Mouse (Mus musculus): ENCODE measurements around the gene Klk1b16. TPM values are rescaled to one million over a fixed set of nuclear protein-coding genes. Genes with fewer than 3 reads are reported as not detected.

The Klk1b16 gene
- total and polyA plus RNA-seq, 2 experiments = not detected

Other genes starting within 250 kb of the Klk1b16 start
- gene Klk15, start 203.0 kb upstream of the Klk1b16 start, total RNA-seq (2014; rRNA removed) = not detected in 2 replicates
- not detected in 2 replicates for gene Klk15, start 203.0 kb upstream of the Klk1b16 start, polyA plus RNA-seq (2012; rRNA removed)
- gene Klk1b8, start 186.1 kb upstream of the Klk1b16 start, total RNA-seq (2014; rRNA removed) = not detected in 2 replicates
- gene Klk1b8, start 186.1 kb upstream of the Klk1b16 start, polyA plus RNA-seq (2012; rRNA removed) = not detected in 2 replicates
- gene Klk1b1, start 170.0 kb upstream of the Klk1b16 start, total RNA-seq (2014; rRNA removed) = not detected in 2 replicates
- gene Klk1b1, start 170.0 kb upstream of the Klk1b16 start, polyA plus RNA-seq (2012; rRNA removed) = not detected in 2 replicates
- not detected in 2 replicates for gene Klk1b9, start 160.7 kb upstream of the Klk1b16 start, total RNA-seq (2014; rRNA removed)
- not detected in 2 replicates for gene Klk1b9, start 160.7 kb upstream of the Klk1b16 start, polyA plus RNA-seq (2012; rRNA removed)
- not detected in 2 replicates for gene Klk1b11, start 140.9 kb upstream of the Klk1b16 start, total RNA-seq (2014; rRNA removed)
- gene Klk1b11, start 140.9 kb upstream of the Klk1b16 start, polyA plus RNA-seq (2012; rRNA removed) = not detected in 2 replicates
- not detected in 2 replicates for gene Klk1b26, start 124.6 kb upstream of the Klk1b16 start, total RNA-seq (2014; rRNA removed)
- not detected in 2 replicates for gene Klk1b26, start 124.6 kb upstream of the Klk1b16 start, polyA plus RNA-seq (2012; rRNA removed)
- gene Klk1b27, start 84.5 kb upstream of the Klk1b16 start, total RNA-seq (2014; rRNA removed) = not detected in 2 replicates
- gene Klk1b27, start 84.5 kb upstream of the Klk1b16 start, polyA plus RNA-seq (2012; rRNA removed) = 0.10 TPM in 1 of 2 replicates, not detected in the other
- not detected in 2 replicates for gene Klk1b21, start 34.4 kb upstream of the Klk1b16 start, total RNA-seq (2014; rRNA removed)
- not detected in 2 replicates for gene Klk1b21, start 34.4 kb upstream of the Klk1b16 start, polyA plus RNA-seq (2012; rRNA removed)
- gene Klk1b22, start 24.1 kb upstream of the Klk1b16 start, total RNA-seq (2014; rRNA removed) = not detected in 2 replicates
- 0.51 TPM in 1 of 2 replicates, not detected in the other for gene Klk1b22, start 24.1 kb upstream of the Klk1b16 start, polyA plus RNA-seq (2012; rRNA removed)
- gene Klk1b24, start 51.5 kb downstream of the Klk1b16 start, total RNA-seq (2014; rRNA removed) = not detected in 2 replicates
- not detected in 2 replicates for gene Klk1b24, start 51.5 kb downstream of the Klk1b16 start, polyA plus RNA-seq (2012; rRNA removed)
- gene Klk1b3, start 61.4 kb downstream of the Klk1b16 start, total RNA-seq (2014; rRNA removed) = not detected in 2 replicates
- gene Klk1b3, start 61.4 kb downstream of the Klk1b16 start, polyA plus RNA-seq (2012; rRNA removed) = not detected in 2 replicates
- 2.0 and 2.6 TPM in 2 replicates for gene Klk1b4, start 70.7 kb downstream of the Klk1b16 start, total RNA-seq (2014; rRNA removed)
- gene Klk1b4, start 70.7 kb downstream of the Klk1b16 start, polyA plus RNA-seq (2012; rRNA removed) = 4.5 and 7.4 TPM in 2 replicates
- 0.28 TPM in 1 of 2 replicates, not detected in the other for gene Klk1b5, start 79.2 kb downstream of the Klk1b16 start, total RNA-seq (2014; rRNA removed)
- gene Klk1b5, start 79.2 kb downstream of the Klk1b16 start, polyA plus RNA-seq (2012; rRNA removed) = not detected in 2 replicates
- 2.2 and 11.1 TPM in 2 replicates for gene Klk1, start 88.6 kb downstream of the Klk1b16 start, total RNA-seq (2014; rRNA removed)
- 0.57 and 1.9 TPM in 2 replicates for gene Klk1, start 88.6 kb downstream of the Klk1b16 start, polyA plus RNA-seq (2012; rRNA removed)
- not detected in 2 replicates for gene Gm36864, start 99.4 kb downstream of the Klk1b16 start, total RNA-seq (2014; rRNA removed)
- gene Gm36864, start 99.4 kb downstream of the Klk1b16 start, polyA plus RNA-seq (2012; rRNA removed) = not detected in 2 replicates
- 0.18 and 0.20 TPM in 2 replicates for gene 1700028J19Rik, start 109.9 kb downstream of the Klk1b16 start, total RNA-seq (2014; rRNA removed)
- gene 1700028J19Rik, start 109.9 kb downstream of the Klk1b16 start, polyA plus RNA-seq (2012; rRNA removed) = 0.77 and 1.4 TPM in 2 replicates
- gene 2410002F23Rik, start 110.0 kb downstream of the Klk1b16 start, total RNA-seq (2014; rRNA removed) = 6.1 and 7.2 TPM in 2 replicates
- gene 2410002F23Rik, start 110.0 kb downstream of the Klk1b16 start, polyA plus RNA-seq (2012; rRNA removed) = 14.3 and 30.1 TPM in 2 replicates
- not detected in 2 replicates for gene Acp4, start 120.6 kb downstream of the Klk1b16 start, total RNA-seq (2014; rRNA removed)
- not detected in 2 replicates for gene Acp4, start 120.6 kb downstream of the Klk1b16 start, polyA plus RNA-seq (2012; rRNA removed)
- gene Gm15517, start 124.7 kb downstream of the Klk1b16 start, total RNA-seq (2014; rRNA removed) = not detected in 2 replicates
- gene Gm15517, start 124.7 kb downstream of the Klk1b16 start, polyA plus RNA-seq (2012; rRNA removed) = not detected in 2 replicates
- gene Clec11a, start 170.1 kb downstream of the Klk1b16 start, total RNA-seq (2014; rRNA removed) = 1.3 and 1.9 TPM in 2 replicates
- 2.0 and 2.4 TPM in 2 replicates for gene Clec11a, start 170.1 kb downstream of the Klk1b16 start, polyA plus RNA-seq (2012; rRNA removed)
- gene Shank1, start 173.5 kb downstream of the Klk1b16 start, total RNA-seq (2014; rRNA removed) = under 0.01 TPM in 1 of 2 replicates, not detected in the other
- gene Shank1, start 173.5 kb downstream of the Klk1b16 start, polyA plus RNA-seq (2012; rRNA removed) = 0.04 and 0.06 TPM in 2 replicates
- 1.4 and 2.6 TPM in 2 replicates for gene Syt3, start 247.3 kb downstream of the Klk1b16 start, total RNA-seq (2014; rRNA removed)
- 4.9 and 7.1 TPM in 2 replicates for gene Syt3, start 247.3 kb downstream of the Klk1b16 start, polyA plus RNA-seq (2012; rRNA removed)
- gene 1700008O03Rik, start 249.1 kb downstream of the Klk1b16 start, total RNA-seq (2014; rRNA removed) = not detected in 2 replicates
- 0.22 and 0.27 TPM in 2 replicates for gene 1700008O03Rik, start 249.1 kb downstream of the Klk1b16 start, polyA plus RNA-seq (2012; rRNA removed)

All from liver, adult 2 months (tissue).